Mouse (Mus musculus) heart, embryonic 11.5 days (tissue): Measurements from ENCODE around the gene Tfap4. TPM values are rescaled to one million over a fixed set of nuclear protein-coding genes. Genes with fewer than 3 reads are reported as not detected.

ENCODE experiments used
- ATAC-seq: fragments of 200-750 bp; cut with Nextera tagmentation; replicated peaks from 2 replicates; pipeline ENCODE4 v1.8.0; 2017; ENCODE audit warnings: moderate library complexity; ENCODE audit not compliant: insufficient number of reproducible peaks, low FRiP score, low TSS enrichment
- H3K27ac ChIP-seq: fragments of 300-500 bp; sonication (generic); 2 replicates; pipeline ENCODE4 v1.5.1; 2014; ENCODE audit warnings: mild to moderate bottlenecking, low read depth, low read length
- H3K27me3 ChIP-seq: fragments of 300-500 bp; sonication (generic); 2 replicates; pipeline ENCODE4 v1.6.1; 2014; ENCODE audit warnings: mild to moderate bottlenecking, low read length, mixed read lengths; ENCODE audit not compliant: control insufficient read depth, insufficient read depth
- H3K36me3 ChIP-seq: fragments of 300-500 bp; sonication (generic); 2 replicates; pipeline ENCODE4 v1.6.1; 2014; ENCODE audit warnings: mild to moderate bottlenecking, low read length, moderate library complexity, mixed read lengths; ENCODE audit not compliant: control insufficient read depth, insufficient read depth
- H3K4me1 ChIP-seq: fragments of 300-500 bp; sonication (generic); 2 replicates; pipeline ENCODE4 v1.6.1; 2014; ENCODE audit warnings: low read length; ENCODE audit not compliant: control insufficient read depth, insufficient read depth
- H3K4me2 ChIP-seq: fragments of 300-500 bp; sonication (generic); 2 replicates; pipeline ENCODE4 v1.6.1; 2014; ENCODE audit warnings: mild to moderate bottlenecking, moderate library complexity
- H3K4me3 ChIP-seq: fragments of 300-500 bp; sonication (generic); 2 replicates; pipeline ENCODE4 v1.5.1; 2014; ENCODE audit warnings: low read depth, low read length
- H3K9ac ChIP-seq: fragments of 300-500 bp; sonication (generic); 2 replicates; pipeline ENCODE4 v1.6.1; 2014; ENCODE audit warnings: mild to moderate bottlenecking, low read depth, low read length, moderate library complexity
- H3K9me3 ChIP-seq: fragments of 300-500 bp; sonication (generic); replicated peaks from 2 replicates; pipeline ENCODE4 v1.6.1; 2016; ENCODE audit warnings: low read length; ENCODE audit not compliant: control insufficient read depth
- WGBS: fragments of 180-500 bp; shearing (Covaris S2); extraction: QIAGEN DNeasy Blood & Tissue Kit; methylation state at CpG from one replicate; pipeline ENCODE4 v1.1.7; 2014; ENCODE audit not compliant: insufficient replicate concordance; 5-methylcytosine and 5-hydroxymethylcytosine counted together
- polyA plus RNA-seq: library from polyadenylated mRNA; unstranded; fragments of >200 nt; fragmentation: Nextera tagmentation; extraction: Ambion mirVana; gene quantifications from 2 replicates; pipeline ENCODE4 v1.2.1, GENCODE M21; 2014

Gene Tfap4
- polyA plus RNA-seq, 1 experiment from 2014 or later: 9.4 TPM

DNA sequence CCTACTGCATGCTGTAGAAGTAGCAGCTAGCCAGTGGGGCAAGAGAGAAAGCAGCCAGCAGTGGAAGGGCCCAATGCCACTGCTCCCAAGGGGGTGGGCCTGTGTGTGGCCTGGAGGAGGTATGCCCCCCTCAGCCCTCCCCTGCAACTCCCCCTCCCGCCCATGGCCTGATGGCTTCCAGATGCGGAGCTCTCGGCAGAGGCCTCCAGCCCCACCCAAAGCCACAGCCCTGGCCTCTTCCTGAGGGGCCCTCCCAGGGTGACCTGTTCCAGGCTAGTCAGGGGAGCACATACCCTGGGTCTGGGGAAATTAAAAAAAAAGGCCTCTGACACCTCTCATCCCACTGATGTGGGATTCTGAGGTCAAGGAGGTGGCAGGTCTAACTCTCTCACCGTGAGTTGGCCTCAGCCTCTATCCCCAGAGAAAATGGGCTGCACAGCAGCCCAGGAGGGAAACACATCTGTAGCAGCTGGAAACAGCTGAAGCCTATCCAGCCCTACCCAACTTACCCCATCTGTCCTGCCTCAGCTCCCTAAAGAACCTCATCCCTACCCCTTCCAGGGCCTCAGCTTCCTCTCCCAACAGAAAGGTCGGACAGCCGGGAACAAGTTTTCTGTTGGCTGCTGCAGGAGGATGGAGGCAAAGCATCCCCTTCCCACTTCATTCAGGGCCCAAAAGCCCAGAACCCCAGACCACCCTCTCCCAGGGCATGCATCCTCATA, 6.7 kb downstream of the Tfap4 start:
- H3K4me3 ChIP-seq: no peak overlapping the region

GRCm38 (mm10) chr16:4551885-4552284, 7.8 kb downstream of the Tfap4 start:
- peaks cover 26% of the 10 kb centered on the region for H3K4me1 ChIP-seq
- H3K9me3 ChIP-seq: no peaks in the 10 kb centered on the region
- H3K4me2 ChIP-seq: no peak overlapping the region
- no peak overlapping the region for H3K4me3 ChIP-seq
- 89% methylated on average over 12 of the region's 12 CpGs for WGBS
- H3K27ac ChIP-seq: no peak overlapping the region
- no peak overlapping the region for H3K9ac ChIP-seq
- peaks cover 11% of the 10 kb centered on the region for H3K36me3 ChIP-seq
- ATAC-seq: no peak
- no peaks in the 10 kb centered on the region for H3K27me3 ChIP-seq

More for the DNA sequence above, 6.7 kb downstream of the Tfap4 start:
- Histone ChIP-seq H3K4me1 (peaks cover 37% of the 10 kb centered on the region), H3K9ac (peak overlapping the region; percentile 29), H3K27ac (peak overlapping the region; percentile 47), H3K27me3 (no peaks in the 10 kb centered on the region), H3K9me3 (no peaks in the 10 kb centered on the region), H3K4me2 (peak overlapping the region; percentile 10), H3K36me3 (peaks cover 7% of the 10 kb centered on the region; the same call in 1 of the 2 replicates)
- 26% methylated on average over 6 of the region's 6 CpGs for WGBS
- peak; percentile 83 for ATAC-seq

DNA sequence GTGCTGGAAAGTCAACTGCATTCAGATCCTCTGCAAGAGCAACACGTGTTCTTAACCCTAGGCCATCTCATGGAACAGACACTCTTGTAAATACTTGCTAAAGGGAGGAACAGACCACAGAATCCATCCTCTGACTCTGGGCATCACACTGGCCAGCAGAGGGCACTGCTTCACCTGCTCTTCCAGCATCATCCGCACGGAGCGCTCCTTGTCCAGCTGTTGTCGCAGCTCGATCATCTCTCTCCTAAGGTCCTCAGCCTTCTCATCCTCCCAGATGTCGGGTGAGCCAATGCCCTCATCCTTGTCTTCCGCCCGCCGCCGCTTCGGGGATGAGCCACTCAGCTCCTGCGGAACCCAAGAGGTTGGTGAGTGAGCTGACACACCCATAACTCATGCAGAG, 8.6 kb downstream of the Tfap4 start:
- no peak for ATAC-seq

GRCm38 (mm10) chr16:4548953-4549688, 10.5 kb downstream of the Tfap4 start:
- WGBS: 95% methylated on average over 18 of the region's 18 CpGs
- H3K36me3 ChIP-seq: peaks cover 12% of the 10 kb centered on the region

More for the DNA sequence above, 8.6 kb downstream of the Tfap4 start:
- Histone ChIP-seq H3K36me3 (peaks cover 12% of the 10 kb centered on the region), H3K4me3 (no peak overlapping the region), H3K4me2 (no peak overlapping the region; the same call in 1 of the 2 replicates), H3K9me3 (no peaks in the 10 kb centered on the region), H3K27me3 (no peaks in the 10 kb centered on the region), H3K9ac (no peak overlapping the region), H3K27ac (no peak overlapping the region), H3K4me1 (peaks cover 24% of the 10 kb centered on the region)
- 39% methylated on average over 13 of the region's 13 CpGs for WGBS

GRCm38 (mm10) chr16:4547611-4548010, 12.0 kb downstream of the Tfap4 start:
- no peaks in the 10 kb centered on the region for H3K27me3 ChIP-seq
- H3K9me3 ChIP-seq: no peaks in the 10 kb centered on the region
- H3K9ac ChIP-seq: no peak overlapping the region
- H3K4me1 ChIP-seq: peaks cover 13% of the 10 kb centered on the region
- ATAC-seq: no peak
- no peak overlapping the region for H3K4me3 ChIP-seq
- 88% methylated on average over 5 of the region's 5 CpGs for WGBS
- no peak overlapping the region for H3K27ac ChIP-seq
- H3K4me2 ChIP-seq: no peak overlapping the region
- H3K36me3 ChIP-seq: peaks cover 12% of the 10 kb centered on the region

More at GRCm38 (mm10) chr16:4548953-4549688, 10.5 kb downstream of the Tfap4 start:
- no peak overlapping the region for H3K9ac ChIP-seq
- no peak overlapping the region for H3K27ac ChIP-seq
- no peak overlapping the region for H3K4me3 ChIP-seq
- H3K27me3 ChIP-seq: no peaks in the 10 kb centered on the region
- no peaks in the 10 kb centered on the region for H3K9me3 ChIP-seq
- H3K4me2 ChIP-seq: no peak overlapping the region
- peaks cover 24% of the 10 kb centered on the region for H3K4me1 ChIP-seq
- no peak for ATAC-seq

DNA sequence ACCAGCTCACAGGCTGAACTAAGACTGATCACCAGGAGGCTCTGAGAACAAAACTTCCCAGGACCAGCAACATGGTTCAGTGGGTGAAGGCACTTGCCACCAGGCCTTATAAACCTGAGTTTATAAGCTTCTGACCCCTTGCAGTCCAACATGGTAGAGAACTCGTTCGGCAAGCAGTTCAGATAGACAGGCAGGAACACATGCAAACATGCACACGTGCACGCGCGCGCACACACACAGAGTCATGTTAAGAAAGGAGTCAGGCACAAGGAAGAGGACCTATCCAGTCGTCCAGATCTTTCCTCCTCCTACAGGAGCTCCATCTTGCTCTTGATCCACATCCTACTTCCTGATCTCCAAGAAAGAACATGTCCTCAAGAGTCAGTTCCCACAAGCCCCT, 12.8 kb downstream of the Tfap4 start:
- no peak for ATAC-seq
- no peak overlapping the region for H3K4me2 ChIP-seq
- no peaks in the 10 kb centered on the region for H3K9me3 ChIP-seq
- H3K9ac ChIP-seq: no peak overlapping the region
- H3K36me3 ChIP-seq: peaks cover 12% of the 10 kb centered on the region
- peaks cover 9% of the 10 kb centered on the region for H3K4me1 ChIP-seq
- no peak overlapping the region for H3K27ac ChIP-seq
- H3K4me3 ChIP-seq: no peak overlapping the region
- WGBS: 94% methylated on average over 8 of the region's 8 CpGs
- H3K27me3 ChIP-seq: no peaks in the 10 kb centered on the region

DNA sequence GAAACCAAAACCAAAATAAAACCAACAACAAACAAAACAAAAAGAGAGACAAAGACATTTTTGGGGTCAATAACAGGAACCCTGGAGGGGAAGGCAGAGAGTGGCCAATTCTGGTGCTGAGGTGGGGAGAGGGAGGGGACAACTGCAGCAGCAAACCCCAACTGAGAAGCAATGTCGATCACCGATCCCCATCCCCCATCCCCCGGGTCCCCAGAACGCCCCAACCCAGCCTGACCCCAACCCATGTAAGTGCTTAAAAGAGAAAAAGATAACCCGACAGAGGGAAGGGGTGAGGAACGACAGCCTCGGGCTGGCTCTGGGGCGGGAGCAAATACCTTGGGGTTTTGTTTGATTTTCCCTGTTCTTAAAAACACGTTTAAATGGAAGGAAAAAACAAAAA, 14.8 kb downstream of the Tfap4 start:
- no peak overlapping the region for H3K9ac ChIP-seq
- peaks cover 8% of the 10 kb centered on the region; the same call in 1 of the 2 replicates for H3K36me3 ChIP-seq
- H3K27ac ChIP-seq: no peak overlapping the region
- no peak for ATAC-seq
- no peaks in the 10 kb centered on the region for H3K27me3 ChIP-seq
- H3K4me1 ChIP-seq: peaks cover 2% of the 10 kb centered on the region; the same call in 1 of the 2 replicates
- H3K4me2 ChIP-seq: no peak overlapping the region
- no peak overlapping the region for H3K4me3 ChIP-seq
- WGBS: 60% methylated on average over 9 of the region's 9 CpGs
- H3K9me3 ChIP-seq: no peaks in the 10 kb centered on the region

DNA sequence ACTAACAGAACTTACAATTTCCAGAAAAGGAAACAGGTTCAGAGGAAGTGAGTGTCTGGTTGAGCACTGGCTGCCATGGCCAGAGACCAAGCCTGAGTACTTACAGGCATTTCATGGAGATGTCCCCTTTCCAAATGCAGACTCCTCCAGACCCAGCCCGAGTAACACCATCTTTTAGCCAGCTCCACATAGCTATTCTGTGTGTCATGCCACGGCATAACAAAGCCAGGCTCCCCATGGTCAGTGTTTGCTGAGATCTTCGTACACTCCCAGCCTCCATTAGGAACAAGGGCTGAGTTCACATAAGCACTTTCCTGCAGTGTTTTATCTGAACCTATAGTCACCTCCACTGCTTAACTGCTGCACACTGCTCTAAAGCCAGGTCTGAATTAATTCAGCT, 16.4 kb downstream of the Tfap4 start:
- H3K27me3 ChIP-seq: no peaks in the 10 kb centered on the region
- H3K36me3 ChIP-seq: peaks cover 5% of the 10 kb centered on the region; the same call in 1 of the 2 replicates
- no peak overlapping the region for H3K4me2 ChIP-seq
- no peaks in the 10 kb centered on the region for H3K9me3 ChIP-seq
- no peak overlapping the region for H3K4me3 ChIP-seq
- ATAC-seq: no peak
- H3K4me1 ChIP-seq: peaks cover 2% of the 10 kb centered on the region; the same call in 1 of the 2 replicates
- WGBS: 81% methylated on average over 3 of the region's 3 CpGs
- H3K9ac ChIP-seq: no peak overlapping the region
- no peak overlapping the region for H3K27ac ChIP-seq
